Mouse (Mus musculus): ENCODE results near the gene Pspc1. TPM values are rescaled to one million over a fixed set of nuclear protein-coding genes. Genes with fewer than 3 reads are reported as not detected.
A peak's percentile ranks its signal among the peaks of the same experiment; 100 is the strongest.
"Not testable (repeated sequence)": the region's sequence is repeated elsewhere in the genome, so short reads cannot be mapped to it uniquely, and the experiment has no call there.

The Pspc1 gene
- 25.5 and 26.0 TPM in 2 replicates for polyA plus RNA-seq (2015; fragmentation: Nextera tagmentation; extraction: Ambion mirVana)

- ATAC-seq (ENCODE audit: borderline replicate concordance, extremely low read depth, low FRiP score, low TSS enrichment) = peak; percentile 97
- Histone ChIP-seq H3K4me2 (peak within 1 kb of the TSS; percentile 68), H3K4me1 (peaks cover 18% of the 10 kb centered on the region), H3K27ac (peak within 1 kb of the TSS; percentile 95), H3K9me3 (no peaks in the 10 kb centered on the region), H3K27me3 (no peaks in the 10 kb centered on the region), H3K4me3 (peak within 1 kb of the TSS; percentile 82), H3K9ac (peak within 1 kb of the TSS; percentile 94), H3K36me3 (no peaks in the 10 kb centered on the region)
- WGBS = under 1% methylated on average over 36 of the region's 36 CpGs
Observed at GRCm38 (mm10) chr14:56778200-56778932, at the start of gene Pspc1. Gene Pspc1 (minus strand): TSS chr14:56778316.

- no peak overlapping the region for H3K27ac ChIP-seq
- H3K4me1 ChIP-seq = no peaks in the 10 kb centered on the region
- ATAC-seq (ENCODE audit: borderline replicate concordance, extremely low read depth, low FRiP score, low TSS enrichment) = no peak
- no peaks in the 10 kb centered on the region for H3K9me3 ChIP-seq
- no peak overlapping the region for H3K4me2 ChIP-seq
- no peaks in the 10 kb centered on the region for H3K36me3 ChIP-seq
- H3K9ac ChIP-seq = no peak overlapping the region
- no peaks in the 10 kb centered on the region for H3K27me3 ChIP-seq
- no peak overlapping the region for H3K4me3 ChIP-seq
Observed at GRCm38 (mm10) chr14:56824562-56824961, 46.4 kb upstream of the Pspc1 start.

DNA sequence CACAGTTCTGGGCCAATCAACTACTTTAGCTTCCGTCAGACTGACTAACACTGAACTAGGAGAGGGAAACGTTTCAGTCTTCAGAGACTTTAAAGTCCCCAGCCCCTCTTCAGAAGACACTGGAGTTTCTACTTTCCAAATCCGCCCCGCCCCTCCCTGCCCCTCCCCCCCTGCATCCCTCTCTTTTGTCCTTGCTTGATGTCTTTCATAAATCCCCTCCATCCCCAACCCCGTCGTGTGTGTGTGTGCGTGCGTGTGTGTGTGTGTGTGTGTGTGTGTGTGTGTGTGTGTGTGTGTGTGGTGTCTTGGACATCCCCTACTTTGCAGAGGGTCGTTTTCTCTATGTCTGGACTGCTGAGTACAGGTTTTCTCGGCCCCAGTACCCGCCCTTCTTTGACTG lies 39.5 kb upstream of the Pspc1 start:
- Histone ChIP-seq H3K9ac (no peak overlapping the region), H3K27me3 (no peaks in the 10 kb centered on the region), H3K9me3 (no peaks in the 10 kb centered on the region), H3K27ac (no peak overlapping the region), H3K4me1 (peaks cover 7% of the 10 kb centered on the region), H3K4me3 (no peak overlapping the region), H3K36me3 (no peaks in the 10 kb centered on the region), H3K4me2 (peak overlapping the region; percentile 30)
- no peak for ATAC-seq (ENCODE audit: borderline replicate concordance, extremely low read depth, low FRiP score, low TSS enrichment)
- WGBS = 17% methylated on average over 8 of the region's 11 CpGs

- peak overlapping the region; percentile 30 for H3K4me2 ChIP-seq
- no peak overlapping the region for H3K4me3 ChIP-seq
- no peak for ATAC-seq (ENCODE audit: borderline replicate concordance, extremely low read depth, low FRiP score, low TSS enrichment)
- no peak overlapping the region for H3K27ac ChIP-seq
- H3K9ac ChIP-seq = no peak overlapping the region
- no peaks in the 10 kb centered on the region for H3K36me3 ChIP-seq
- no peaks in the 10 kb centered on the region for H3K27me3 ChIP-seq
- peaks cover 7% of the 10 kb centered on the region for H3K4me1 ChIP-seq
- 57% methylated on average over 4 of the region's 4 CpGs for WGBS
- no peaks in the 10 kb centered on the region for H3K9me3 ChIP-seq
Observed at GRCm38 (mm10) chr14:56817131-56817530, 39.0 kb upstream of the Pspc1 start.

DNA sequence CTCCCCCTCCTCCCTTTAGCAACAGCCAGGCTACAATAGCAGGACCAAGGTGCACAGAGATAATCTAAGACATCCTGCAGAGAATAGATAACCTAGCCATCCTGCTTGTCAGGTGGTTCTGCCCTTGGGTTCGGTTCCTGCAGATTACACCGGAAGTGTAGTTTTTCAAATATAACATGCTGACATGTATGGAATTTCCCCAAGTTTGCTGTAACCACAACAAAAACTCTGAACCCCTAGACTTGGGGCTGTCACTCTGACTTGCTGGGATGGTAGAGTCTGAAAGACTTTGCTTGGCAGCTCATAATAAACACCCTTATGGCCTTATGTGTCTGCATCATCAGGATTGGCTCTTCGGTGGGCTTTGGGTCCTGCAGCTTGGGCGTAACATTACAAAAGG lies 38.4 kb upstream of the Pspc1 start:
- 83% methylated on average over 4 of the region's 4 CpGs for WGBS
- H3K9me3 ChIP-seq = no peaks in the 10 kb centered on the region

DNA sequence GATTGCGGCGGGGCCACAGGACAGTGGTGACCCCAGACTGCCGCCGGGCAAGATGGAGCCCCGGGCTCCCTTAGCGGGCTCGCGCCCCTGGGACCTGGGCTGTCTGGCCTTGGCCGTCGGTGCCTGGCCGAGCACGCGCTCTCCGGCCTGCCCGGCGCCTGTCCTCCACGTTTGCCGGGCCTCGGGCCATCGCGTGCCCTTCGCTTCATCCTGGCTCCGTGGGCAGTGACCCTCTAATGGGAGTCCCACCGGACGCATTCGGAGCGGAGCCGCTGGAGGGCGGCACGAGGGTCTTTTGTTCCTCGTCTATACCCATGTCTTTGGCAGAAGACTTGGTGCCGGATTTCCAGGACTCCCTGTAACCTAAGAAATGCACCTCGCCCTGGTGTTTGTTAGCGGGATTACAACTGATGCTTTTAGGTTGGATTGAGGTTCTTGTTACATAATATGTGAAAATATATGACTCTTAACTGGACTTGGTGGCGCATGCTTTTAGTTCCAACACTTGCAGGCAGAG lies 34.5 kb upstream of the Pspc1 start:
- ATAC-seq (ENCODE audit: borderline replicate concordance, extremely low read depth, low FRiP score, low TSS enrichment) = peak; percentile 47
- H3K27ac ChIP-seq = peak overlapping the region; percentile 97
- H3K27me3 ChIP-seq = no peaks in the 10 kb centered on the region
- peak overlapping the region; percentile 57 for H3K4me3 ChIP-seq
- peak overlapping the region; percentile 79 for H3K4me2 ChIP-seq
- peaks cover 3% of the 10 kb centered on the region; the same call in 1 of the 2 replicates for H3K36me3 ChIP-seq
- no peaks in the 10 kb centered on the region for H3K9me3 ChIP-seq
- peak overlapping the region; percentile 77 for H3K9ac ChIP-seq
- peaks cover 22% of the 10 kb centered on the region for H3K4me1 ChIP-seq
- WGBS = under 1% methylated on average over 35 of the region's 35 CpGs

More for the DNA sequence above, 38.4 kb upstream of the Pspc1 start:
- Histone ChIP-seq H3K4me1 (peaks cover 7% of the 10 kb centered on the region), H3K27me3 (no peaks in the 10 kb centered on the region), H3K27ac (no peak overlapping the region), H3K36me3 (no peaks in the 10 kb centered on the region), H3K4me3 (no peak overlapping the region), H3K4me2 (no peak overlapping the region), H3K9ac (no peak overlapping the region)
- no peak for ATAC-seq (ENCODE audit: borderline replicate concordance, extremely low read depth, low FRiP score, low TSS enrichment)

DNA sequence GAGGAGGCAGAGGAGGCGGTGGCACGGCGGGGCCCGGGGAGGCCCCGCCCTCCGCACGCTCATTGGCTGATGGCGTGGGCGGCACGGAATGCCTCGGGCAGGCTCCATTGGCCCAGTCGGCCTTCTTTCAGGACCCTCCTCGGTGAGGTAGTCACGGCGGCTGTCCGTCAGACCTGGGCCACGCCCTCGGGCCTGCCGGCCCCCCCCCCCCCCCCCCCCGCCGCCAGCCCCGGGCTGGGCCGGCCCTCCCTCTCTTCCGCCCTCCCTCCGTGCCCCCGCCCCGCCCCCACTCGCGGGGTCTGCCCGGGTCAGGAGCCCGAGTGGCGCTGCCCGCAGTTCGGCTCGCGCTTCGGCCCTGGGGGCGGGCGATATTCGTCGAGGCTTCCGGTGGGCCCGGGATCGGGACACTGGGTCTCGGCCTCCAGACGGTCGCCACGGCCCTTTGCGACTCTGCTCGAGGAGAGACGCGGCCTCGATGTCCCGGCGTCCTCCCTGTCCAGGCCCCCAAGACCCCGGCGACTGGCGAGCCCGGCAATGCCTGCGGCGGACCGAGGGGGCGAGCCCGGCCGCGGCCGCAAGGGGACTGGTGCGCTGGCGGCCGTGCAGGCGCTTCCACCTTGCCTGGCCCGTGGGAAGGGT lies 33.7 kb upstream of the Pspc1 start, which contains the start of gene Zmym5:
Gene Zmym5, minus strand, starts transcription at position 16 of the 639 bp plus-strand sequence.
- Histone ChIP-seq H3K4me3 (peak within 1 kb of the TSS; percentile 58), H3K4me2 (peak within 1 kb of the TSS; percentile 79), H3K9ac (peak within 1 kb of the TSS; percentile 77), H3K27ac (peak within 1 kb of the TSS; percentile 97), H3K4me1 (peaks cover 22% of the 10 kb centered on the region)
- H3K9me3 ChIP-seq, H3K27me3 ChIP-seq, H3K36me3 ChIP-seq: not testable (repeated sequence)
- 0% methylated on average over 33 of the region's 72 CpGs for WGBS
- ATAC-seq (ENCODE audit: borderline replicate concordance, extremely low read depth, low FRiP score, low TSS enrichment) = peak; percentile 97

GRCm38 (mm10) chr14:56810781-56811690 lies 32.9 kb upstream of the Pspc1 start:
- Histone ChIP-seq H3K9ac (peak overlapping the region; percentile 70), H3K4me3 (peak overlapping the region; percentile 58), H3K27ac (peak overlapping the region; percentile 95), H3K4me1 (peaks cover 22% of the 10 kb centered on the region), H3K4me2 (peak overlapping the region; percentile 64)
- not testable (repeated sequence) for H3K36me3 ChIP-seq; H3K27me3 ChIP-seq; ATAC-seq (ENCODE audit: borderline replicate concordance, extremely low read depth, low FRiP score, low TSS enrichment); H3K9me3 ChIP-seq
- WGBS = under 1% methylated on average over 28 of the region's 86 CpGs

- peaks cover 52% of the 10 kb centered on the region for H3K36me3 ChIP-seq
- H3K27me3 ChIP-seq = no peaks in the 10 kb centered on the region
- no peak overlapping the region for H3K4me2 ChIP-seq
- ATAC-seq (ENCODE audit: borderline replicate concordance, extremely low read depth, low FRiP score, low TSS enrichment) = no peak
- no peaks in the 10 kb centered on the region for H3K4me1 ChIP-seq
- WGBS = 37% methylated on average over 2 of the region's 2 CpGs
- no peak overlapping the region for H3K27ac ChIP-seq
- no peak overlapping the region for H3K9ac ChIP-seq
- no peaks in the 10 kb centered on the region for H3K9me3 ChIP-seq
- no peak overlapping the region for H3K4me3 ChIP-seq
Observed at GRCm38 (mm10) chr14:56793243-56793642, 15.1 kb upstream of the Pspc1 start.

- Histone ChIP-seq H3K36me3 (no peaks in the 10 kb centered on the region), H3K4me3 (no peak overlapping the region), H3K4me1 (no peaks in the 10 kb centered on the region), H3K27me3 (no peaks in the 10 kb centered on the region), H3K9ac (no peak overlapping the region), H3K4me2 (no peak overlapping the region), H3K27ac (no peak overlapping the region), H3K9me3 (no peaks in the 10 kb centered on the region)
- no peak for ATAC-seq (ENCODE audit: borderline replicate concordance, extremely low read depth, low FRiP score, low TSS enrichment)
- WGBS = 77% methylated on average over 1 of the region's 1 CpGs
Observed at GRCm38 (mm10) chr14:56784575-56784974, 6.5 kb upstream of the Pspc1 start.

GRCm38 (mm10) chr14:56778933-56779300 lies 801 bp upstream of the Pspc1 start:
- ATAC-seq (ENCODE audit: borderline replicate concordance, extremely low read depth, low FRiP score, low TSS enrichment) = no peak
- 31% methylated on average over 3 of the region's 3 CpGs for WGBS

More at GRCm38 (mm10) chr14:56778933-56779300, 801 bp upstream of the Pspc1 start:
- no peaks in the 10 kb centered on the region for H3K36me3 ChIP-seq
- no peaks in the 10 kb centered on the region for H3K9me3 ChIP-seq
- peaks cover 18% of the 10 kb centered on the region for H3K4me1 ChIP-seq
- H3K27me3 ChIP-seq = no peaks in the 10 kb centered on the region
- H3K4me2 ChIP-seq = peak overlapping the region; percentile 68
- H3K27ac ChIP-seq = peak overlapping the region; percentile 95
- H3K4me3 ChIP-seq = peak overlapping the region; percentile 82
- peak overlapping the region; percentile 94 for H3K9ac ChIP-seq

Data from lung, embryonic 15.5 days (tissue).